Mouse (Mus musculus) spleen, adult 2 months (tissue): Measurements from ENCODE around the gene Cox6a1.

Experiments used
- CTCF ChIP-seq: fragments of 200-500 bp; IDR thresholded peaks from 2 replicates; pipeline ENCODE4 v1.5.1; 2011; ENCODE audit warnings: mild to moderate bottlenecking, inconsistent platforms; ENCODE audit not compliant: insufficient read depth, insufficient read length, insufficient replicate concordance; ENCODE audit errors: extremely low read depth
- POLR2A ChIP-seq: fragments of 200-500 bp; IDR thresholded peaks from 2 replicates; pipeline ENCODE4 v1.6.1; 2011; ENCODE audit warnings: low read depth, low read length, inconsistent platforms

DNA sequence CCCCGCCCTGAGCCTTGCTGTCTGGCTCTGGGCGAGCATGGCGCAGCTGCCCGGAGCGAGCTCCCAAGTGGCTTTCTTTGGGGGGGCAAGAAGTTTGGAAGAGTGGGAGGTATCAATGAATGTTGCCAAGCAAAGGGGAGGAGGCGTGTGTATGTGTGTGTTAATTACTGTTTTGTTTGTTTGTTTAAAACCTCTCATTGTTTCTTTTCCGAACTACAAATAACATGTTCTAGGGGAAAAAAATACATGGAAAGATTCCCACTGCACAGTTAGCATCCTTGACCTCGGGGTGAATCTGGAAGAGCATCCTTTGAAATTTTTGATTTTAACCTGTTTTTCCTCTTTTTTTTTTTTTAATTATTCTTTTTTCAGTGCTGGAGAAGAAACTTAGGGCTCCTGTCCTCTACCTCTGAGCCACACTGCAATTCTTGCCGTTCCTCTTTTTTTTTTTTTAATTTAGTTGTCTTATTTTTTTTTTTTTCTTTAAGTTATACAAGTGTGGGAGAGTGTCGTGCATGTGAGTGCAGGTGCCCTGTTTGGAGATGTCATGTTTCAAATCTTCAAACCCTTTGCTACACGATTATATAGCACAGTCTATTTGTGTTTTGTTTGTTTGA, 25.5 kb upstream of the Cox6a1 start:
- no peak for TF ChIP-seq POLR2A
- TF ChIP-seq CTCF = no peak
